Mouse (Mus musculus) spleen, postnatal 4 days (tissue): ENCODE results near the gene Gemin4.
A peak's percentile ranks its signal among the peaks of the same experiment; 100 is the strongest.

Source experiments
- DNase-seq, 2 experiments: peaks; one replicate each; pipeline ENCODE4 v3.0.0; 2022; ENCODE audit warnings: low spot score in 2 of 2

Gemin4 gene

DNA sequence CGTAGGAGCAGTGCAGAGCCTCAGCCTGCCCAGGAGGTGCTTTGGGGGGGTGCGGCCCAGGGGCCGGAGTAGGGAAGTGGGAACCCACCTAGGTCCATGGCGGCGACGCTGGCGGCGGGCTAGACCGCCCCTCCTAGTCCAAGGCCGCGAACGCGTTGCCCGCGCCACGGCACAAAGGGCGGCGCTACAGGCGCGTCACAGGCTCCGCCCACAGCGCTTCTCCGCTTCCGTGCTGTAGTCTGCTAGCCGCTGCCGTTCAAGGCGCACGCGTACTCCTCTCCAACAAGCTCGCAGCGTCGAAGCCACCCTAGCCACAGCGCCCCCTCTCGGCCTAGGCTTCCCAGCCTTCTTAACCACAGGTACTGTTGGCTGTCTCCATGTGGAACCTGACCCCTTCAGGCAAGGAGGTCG lies at the start of gene Gemin4, which contains the start of gene Dbil5:
Gene Gemin4 (minus strand): TSS at position 275 of the 411 bp plus-strand sequence.
Gene Dbil5 (plus strand): TSS at position 219 of the 411 bp plus-strand sequence.
- DNase-seq: peak; percentile 96 to 99

DNA sequence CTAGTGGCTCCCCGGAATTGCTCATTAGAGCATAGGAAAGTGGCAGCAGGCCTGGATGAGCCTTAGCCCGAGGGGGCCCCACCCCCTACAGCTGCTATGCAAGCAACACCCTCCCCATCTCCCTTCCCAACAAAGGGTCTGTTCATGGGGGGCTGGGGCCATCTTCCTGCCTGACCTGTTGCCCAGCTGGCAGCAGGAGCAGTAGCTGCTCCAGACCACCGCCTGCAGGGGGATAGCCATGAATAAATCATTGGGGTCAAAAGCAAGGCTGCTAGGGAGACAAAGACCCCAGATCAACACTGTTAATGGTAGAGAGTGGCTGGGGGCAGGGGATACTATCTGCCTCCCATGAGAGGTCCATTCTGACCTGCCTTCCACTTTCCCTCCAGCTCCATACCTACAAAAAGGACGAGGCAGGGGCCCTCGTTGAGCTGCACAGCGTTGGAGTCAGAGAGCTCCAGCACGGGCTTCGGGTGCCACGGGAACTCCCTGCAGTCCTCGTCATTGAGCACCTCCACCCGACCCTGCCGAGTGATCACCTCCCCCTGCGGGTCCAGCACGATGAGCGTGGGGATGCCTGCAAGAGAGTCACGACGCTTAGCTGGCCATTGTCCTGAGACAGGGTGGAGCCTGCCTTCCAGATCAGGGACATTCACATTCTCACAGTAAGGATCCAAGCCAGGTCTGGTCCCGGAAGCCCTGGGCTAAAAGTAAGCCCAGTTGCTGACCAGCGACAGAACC lies 45.3 kb upstream of the Gemin4 start:
- DNase-seq: no peak

DNA sequence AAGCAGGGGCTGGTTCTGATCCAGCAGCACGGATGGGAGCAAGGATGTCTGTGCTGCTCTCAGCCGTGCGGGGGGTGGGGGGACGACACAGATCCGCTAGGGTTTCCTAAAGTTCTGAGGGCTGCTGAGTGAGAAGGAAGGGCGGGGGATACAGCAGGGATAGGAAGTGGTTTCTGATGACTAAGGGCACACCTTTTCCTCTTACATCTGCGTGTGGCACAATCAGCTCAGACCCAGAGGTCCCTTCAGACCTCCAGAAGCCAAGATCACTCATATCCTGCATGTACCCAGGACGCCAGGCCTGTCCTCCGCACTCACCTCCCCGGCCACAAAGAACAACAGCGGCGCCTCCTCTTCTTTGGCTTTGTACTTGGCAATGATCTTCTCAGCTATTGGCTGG lies 43.8 kb upstream of the Gemin4 start:
- no peak for DNase-seq

DNA sequence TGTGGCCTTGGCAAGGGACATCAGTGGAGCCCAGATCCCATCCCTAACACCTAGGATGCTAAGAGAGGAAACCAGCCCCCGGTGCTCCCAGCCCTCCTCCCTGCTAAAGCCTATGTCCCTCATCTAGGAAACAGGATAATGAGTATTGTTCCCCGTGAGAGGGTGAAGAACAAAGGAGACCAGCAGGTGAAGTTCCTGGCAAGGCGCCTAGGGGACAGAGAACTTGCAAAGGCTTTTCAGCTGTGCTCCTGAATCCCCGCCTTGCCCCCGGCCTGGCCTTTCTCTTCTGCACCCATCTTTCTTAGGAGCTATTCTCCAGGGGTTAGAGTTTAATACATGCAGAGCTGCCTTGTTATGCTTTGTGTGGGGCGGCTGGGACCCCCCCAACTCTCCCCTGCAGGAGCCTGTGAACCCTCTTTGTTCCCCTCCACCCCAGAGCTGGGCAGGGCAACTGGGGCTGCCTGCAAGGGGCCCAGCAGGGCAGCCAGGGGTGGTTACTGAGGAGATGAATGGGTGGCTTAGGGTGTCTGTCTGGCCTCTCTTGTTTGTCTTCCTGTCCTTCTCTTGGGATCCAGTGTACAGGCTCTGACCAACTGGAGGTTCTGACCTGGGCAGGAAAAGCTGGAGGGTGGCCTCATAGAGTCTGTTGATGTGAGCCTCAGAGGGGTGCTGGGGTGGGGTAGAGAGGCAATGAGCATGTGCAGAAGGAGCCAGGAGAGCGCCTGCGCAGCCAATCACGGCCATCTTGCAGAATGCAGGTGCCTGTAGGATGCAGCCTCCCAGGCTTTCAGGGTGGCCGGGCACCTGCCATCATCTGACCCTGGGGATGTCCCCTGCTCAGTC lies 43.0 kb upstream of the Gemin4 start:
- DNase-seq: no peak

DNA sequence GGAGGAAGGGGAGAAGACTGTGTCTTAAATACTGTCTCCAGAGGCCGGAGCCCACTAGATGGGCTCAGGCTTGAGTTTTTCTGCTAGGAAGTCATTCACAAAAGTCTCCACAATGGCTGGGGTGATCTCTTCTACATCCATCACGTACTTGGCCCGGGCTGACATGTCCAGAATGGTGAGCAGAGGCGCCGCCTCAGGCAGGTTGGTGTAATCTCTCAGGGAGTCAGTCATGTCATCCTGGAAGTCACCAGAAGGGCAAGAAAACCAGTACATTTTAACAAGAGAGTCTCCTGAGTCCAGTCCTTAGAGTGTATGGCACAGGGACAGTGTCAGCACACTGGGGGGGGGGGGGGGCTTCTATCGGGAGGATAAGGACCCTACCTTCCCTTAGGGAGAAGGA lies 41.0 kb upstream of the Gemin4 start:
- DNase-seq: no peak

DNA sequence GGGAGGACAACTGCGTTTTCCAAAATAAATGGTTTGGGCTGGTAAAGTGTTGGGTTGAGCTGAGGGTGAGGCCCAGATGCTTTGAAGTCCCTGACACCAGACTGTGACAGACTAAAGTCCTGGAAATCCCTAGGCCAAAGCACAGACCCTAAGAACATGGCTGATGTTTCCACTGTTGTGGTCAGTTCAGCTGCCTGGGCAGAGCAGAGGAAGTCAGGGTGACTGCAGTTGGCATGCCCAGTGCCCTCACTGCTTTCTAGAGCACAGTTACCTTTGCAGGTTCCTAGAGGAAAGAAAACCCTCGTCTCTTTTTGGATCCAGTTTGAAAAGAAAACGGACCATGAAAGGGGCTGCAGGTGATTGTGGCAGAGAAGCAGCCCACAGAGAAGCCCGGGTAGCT lies 39.9 kb upstream of the Gemin4 start:
- DNase-seq: no peak

- DNase-seq: no peak
Observed at GRCm38 (mm10) chr11:76256129-76256528, 38.7 kb upstream of the Gemin4 start.

GRCm38 (mm10) chr11:76255431-76256001 lies 38.1 kb upstream of the Gemin4 start:
- no peak for DNase-seq

- no peak for DNase-seq
Observed at GRCm38 (mm10) chr11:76253918-76254264, 36.4 kb upstream of the Gemin4 start.

GRCm38 (mm10) chr11:76253145-76253917 lies 35.9 kb upstream of the Gemin4 start:
- DNase-seq: peak; percentile 77 to 87

DNA sequence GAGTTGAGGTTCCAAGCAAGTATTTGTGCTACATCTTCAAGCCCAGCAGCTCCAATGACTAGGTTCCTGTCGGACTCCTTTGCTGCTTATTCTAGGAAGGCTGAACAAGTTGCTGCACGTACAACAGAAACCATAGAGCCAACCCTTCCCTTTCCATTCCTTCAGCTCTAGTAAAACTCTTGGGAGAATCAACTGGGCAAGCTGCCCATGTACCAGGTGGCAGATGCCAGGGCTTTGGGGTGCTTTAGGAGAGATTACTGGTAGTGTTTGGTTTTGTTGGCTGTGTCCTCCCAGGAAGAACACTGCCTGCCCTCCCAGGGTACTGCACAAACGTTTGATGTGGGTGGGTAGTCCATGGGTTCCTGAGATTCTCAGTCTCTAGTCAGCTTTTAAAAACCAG lies 34.6 kb upstream of the Gemin4 start:
- no peak for DNase-seq

- DNase-seq: no peak
Observed at GRCm38 (mm10) chr11:76247239-76247638, 29.8 kb upstream of the Gemin4 start.

- no peak for DNase-seq
Observed at GRCm38 (mm10) chr11:76246439-76246838, 29.0 kb upstream of the Gemin4 start.

DNA sequence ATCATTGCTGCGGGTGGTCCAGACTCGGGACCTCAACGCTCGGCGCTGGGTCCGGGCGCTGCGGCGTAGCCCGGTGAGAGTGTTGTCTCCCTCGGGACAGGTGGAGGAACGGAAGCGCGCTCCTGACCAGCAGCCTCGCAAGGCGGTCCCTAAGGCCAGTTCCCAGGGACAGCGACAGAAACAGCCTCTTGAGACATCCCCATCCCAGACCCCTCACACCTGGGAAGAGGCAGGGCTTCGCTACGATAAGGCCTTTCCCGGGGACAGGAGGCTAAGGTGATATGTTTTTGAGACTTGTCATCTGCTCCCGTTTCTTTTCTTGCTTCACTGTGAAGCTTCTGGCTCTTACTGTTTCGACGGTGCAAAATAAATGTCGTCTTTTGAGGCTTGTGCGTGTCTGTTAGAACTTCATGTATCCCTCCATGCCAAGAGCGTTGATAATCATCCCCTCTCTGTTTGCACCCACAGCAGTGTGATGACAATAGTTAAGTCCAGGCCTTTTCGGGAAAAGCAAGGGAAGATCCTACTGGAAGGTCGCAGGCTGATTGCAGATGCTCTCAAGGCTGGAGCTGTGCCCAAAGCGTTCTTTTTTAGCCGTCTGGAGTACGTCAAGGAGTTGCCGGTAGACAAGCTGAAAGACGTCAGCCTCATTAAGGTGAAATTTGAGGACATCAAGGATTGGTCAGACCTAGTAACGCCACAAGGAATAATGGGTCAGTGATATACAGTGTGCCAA lies 26.5 kb upstream of the Gemin4 start:
- DNase-seq: no peak

GRCm38 (mm10) chr11:76242901-76243810 lies 25.7 kb upstream of the Gemin4 start, which contains the start of the genes Mrm3 and Glod4:
Gene Mrm3, plus strand, starts transcription at chr11:76243715.
Gene Glod4, minus strand, starts transcription at chr11:76243725.
- peak; percentile 87 to 94 for DNase-seq

DNA sequence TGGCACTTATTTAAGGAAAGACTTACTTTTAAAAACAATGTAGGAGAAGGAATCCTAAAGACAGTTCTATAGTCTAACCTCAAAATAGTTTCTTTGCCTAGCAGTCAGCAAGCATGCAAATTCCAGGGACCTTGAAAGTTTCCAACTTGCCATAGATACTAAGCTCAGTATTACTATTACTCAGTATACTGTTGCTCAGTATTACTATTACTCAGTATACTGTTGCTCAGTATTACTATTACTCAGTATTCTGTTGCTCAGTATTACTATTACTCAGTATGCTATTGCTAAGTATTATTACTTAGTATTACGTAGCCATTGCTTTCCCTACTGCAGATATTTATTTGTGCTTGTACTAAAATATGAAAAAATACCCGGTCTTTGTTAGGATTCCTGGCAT lies 22.3 kb upstream of the Gemin4 start:
- DNase-seq: no peak

DNA sequence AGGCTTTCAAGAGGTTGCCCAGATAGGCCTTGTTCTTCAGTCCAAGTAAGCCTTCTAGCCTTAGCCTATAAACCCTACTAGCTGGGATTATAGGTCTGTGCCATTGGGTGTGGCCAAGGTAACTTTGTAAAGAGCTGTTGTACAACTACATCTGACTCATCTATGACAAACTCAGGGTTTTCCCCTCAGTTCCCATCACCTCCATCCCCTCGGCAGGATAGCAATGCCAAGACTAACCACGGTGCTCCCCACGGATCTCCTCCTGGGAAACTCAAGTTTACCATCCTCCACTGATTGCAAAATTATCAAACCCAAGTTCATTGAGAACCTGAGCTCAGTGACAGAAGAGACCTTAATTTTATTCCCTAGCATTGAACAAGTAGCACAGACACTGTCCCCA lies 18.7 kb upstream of the Gemin4 start:
- no peak for DNase-seq

- no peak for DNase-seq
Observed at GRCm38 (mm10) chr11:76225051-76225450, 7.6 kb upstream of the Gemin4 start.

DNA sequence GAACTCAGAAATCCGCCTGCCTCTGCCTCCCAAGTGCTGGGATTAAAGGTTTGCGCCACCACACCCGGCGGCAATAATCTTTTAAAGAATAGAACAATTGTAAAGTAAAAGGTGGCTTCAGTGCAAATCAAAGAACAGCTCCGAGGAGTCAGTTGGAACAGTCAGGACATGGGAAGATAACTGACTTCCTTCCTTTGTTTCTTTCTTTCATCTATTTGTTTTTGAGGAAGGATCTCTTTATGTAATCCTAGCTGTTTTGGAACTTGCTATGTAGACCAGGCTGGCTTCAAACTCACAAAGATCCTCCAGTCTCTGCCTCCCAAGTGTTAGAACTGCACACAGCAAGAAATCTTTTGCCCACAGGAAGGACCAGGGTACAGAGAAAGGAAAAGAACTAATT lies 7.2 kb upstream of the Gemin4 start:
- DNase-seq: no peak
